Mouse (Mus musculus) spleen, postnatal 36 days (tissue): Measurements from ENCODE around the gene Med16.
"Not testable (repeated sequence)": the region's sequence is repeated elsewhere in the genome, so short reads cannot be mapped to it uniquely, and the experiment has no call there.

Experiments
- DNase-seq, 2 experiments: peaks; one replicate each; pipeline ENCODE4 v3.0.0; 2022; ENCODE audit warnings: low spot score in 2 of 2, mixed read lengths in 1 of 2

Gene Med16

GRCm38 (mm10) chr10:79884938-79885337 lies 23.8 kb downstream of the Med16 start:
- not testable (repeated sequence) for DNase-seq

GRCm38 (mm10) chr10:79884446-79884845 lies 24.3 kb downstream of the Med16 start:
- DNase-seq = no peak

GRCm38 (mm10) chr10:79883297-79884084 lies 25.2 kb downstream of the Med16 start:
- peak; percentile 50 to 71 for DNase-seq

GRCm38 (mm10) chr10:79881981-79882380 lies 26.7 kb downstream of the Med16 start:
- no peak for DNase-seq

- DNase-seq = peak; percentile 47 to 58
Measured at GRCm38 (mm10) chr10:79880721-79881120, 28.0 kb downstream of the Med16 start.

- DNase-seq = no peak
Measured at GRCm38 (mm10) chr10:79879527-79879926, 29.2 kb downstream of the Med16 start.

- DNase-seq = peak in 1 of 2 experiments; percentile 51
Measured at GRCm38 (mm10) chr10:79877757-79878156, 31.0 kb downstream of the Med16 start.

- no peak for DNase-seq
Measured at GRCm38 (mm10) chr10:79877174-79877573, 31.5 kb downstream of the Med16 start.

GRCm38 (mm10) chr10:79874290-79874862 lies 34.3 kb downstream of the Med16 start, which contains the start of the genes Prtn3 and Plppr3:
Gene Prtn3, plus strand, starts transcription at chr10:79874476.
Gene Plppr3, minus strand, starts transcription at chr10:79874634.
- no peak for DNase-seq

- no peak for DNase-seq
Measured at GRCm38 (mm10) chr10:79873715-79874289, 34.9 kb downstream of the Med16 start.

- no peak for DNase-seq
Measured at GRCm38 (mm10) chr10:79873313-79873712, 35.4 kb downstream of the Med16 start.

GRCm38 (mm10) chr10:79872862-79873261 lies 35.9 kb downstream of the Med16 start:
- DNase-seq = no peak

GRCm38 (mm10) chr10:79871845-79872244 lies 36.9 kb downstream of the Med16 start:
- DNase-seq = no peak

GRCm38 (mm10) chr10:79866601-79867000 lies 42.1 kb downstream of the Med16 start:
- no peak for DNase-seq

- no peak for DNase-seq
Measured at GRCm38 (mm10) chr10:79865801-79866295, 42.9 kb downstream of the Med16 start.

GRCm38 (mm10) chr10:79865189-79865601 lies 43.5 kb downstream of the Med16 start:
- DNase-seq = no peak

GRCm38 (mm10) chr10:79864351-79865188 lies 44.2 kb downstream of the Med16 start:
- no peak for DNase-seq

- no peak for DNase-seq
Measured at GRCm38 (mm10) chr10:79862925-79863324, 45.8 kb downstream of the Med16 start.

- DNase-seq = no peak
Measured at GRCm38 (mm10) chr10:79862049-79862788, 46.5 kb downstream of the Med16 start.

GRCm38 (mm10) chr10:79861230-79862048 lies 47.3 kb downstream of the Med16 start:
- DNase-seq = no peak
